Mouse (Mus musculus) liver, embryonic 14.5 days (tissue): ENCODE results near the gene Arsg.

Experiments
- CTCF ChIP-seq: IDR thresholded peaks from 2 replicates; pipeline ENCODE4 v1.5.1; 2016; ENCODE audit warnings: antibody characterized with exemption, low read depth, control low read depth
- EP300 ChIP-seq: IDR thresholded peaks from 2 replicates; pipeline ENCODE4 v1.6.1; 2016; ENCODE audit warnings: antibody characterized with exemption, low read depth

GRCm38 (mm10) chr11:109546305-109547001 is 73.3 kb downstream of the Arsg start:
- TF ChIP-seq CTCF, result no peak
- no peak for TF ChIP-seq EP300
